Mouse (Mus musculus): Measurements from ENCODE around the gene Tmem184b.

The Tmem184b gene

GRCm38 (mm10) chr15:79330521-79330920 lies 72.8 kb downstream of the Tmem184b start:
- DNase-seq = no peak

GRCm38 (mm10) chr15:79329979-79330363 lies 73.4 kb downstream of the Tmem184b start:
- DNase-seq = no peak

- no peak for DNase-seq
These were observed 73.9 kb downstream of the Tmem184b start for GRCm38 (mm10) chr15:79329346-79329978.

- DNase-seq = no peak
These were observed 74.5 kb downstream of the Tmem184b start for GRCm38 (mm10) chr15:79328939-79329275.

- peak; percentile 100 for DNase-seq
These were observed 75.1 kb downstream of the Tmem184b start, which contains the start of gene Pla2g6 for GRCm38 (mm10) chr15:79328058-79328938. Gene Pla2g6 (minus strand): TSS chr15:79328390.

GRCm38 (mm10) chr15:79326971-79327961 lies 76.1 kb downstream of the Tmem184b start:
- DNase-seq = peak; percentile 61

GRCm38 (mm10) chr15:79326264-79326663 lies 77.1 kb downstream of the Tmem184b start:
- no peak for DNase-seq

- DNase-seq = no peak
These were observed 77.6 kb downstream of the Tmem184b start for GRCm38 (mm10) chr15:79325742-79326141.

- no peak for DNase-seq
These were observed 79.0 kb downstream of the Tmem184b start for GRCm38 (mm10) chr15:79324373-79324772.

- no peak for DNase-seq
These were observed 79.6 kb downstream of the Tmem184b start for GRCm38 (mm10) chr15:79323791-79324155.

GRCm38 (mm10) chr15:79322991-79323790 lies 80.2 kb downstream of the Tmem184b start:
- peak; percentile 91 for DNase-seq

GRCm38 (mm10) chr15:79322281-79322990 lies 80.9 kb downstream of the Tmem184b start:
- DNase-seq = no peak

- DNase-seq = no peak
These were observed 81.6 kb downstream of the Tmem184b start for GRCm38 (mm10) chr15:79321733-79322190.

GRCm38 (mm10) chr15:79313848-79314369 lies 89.5 kb downstream of the Tmem184b start:
- DNase-seq = no peak
